32 mouse cellular contexts compared by ENCODE assay signal in the genomic region with DNA sequence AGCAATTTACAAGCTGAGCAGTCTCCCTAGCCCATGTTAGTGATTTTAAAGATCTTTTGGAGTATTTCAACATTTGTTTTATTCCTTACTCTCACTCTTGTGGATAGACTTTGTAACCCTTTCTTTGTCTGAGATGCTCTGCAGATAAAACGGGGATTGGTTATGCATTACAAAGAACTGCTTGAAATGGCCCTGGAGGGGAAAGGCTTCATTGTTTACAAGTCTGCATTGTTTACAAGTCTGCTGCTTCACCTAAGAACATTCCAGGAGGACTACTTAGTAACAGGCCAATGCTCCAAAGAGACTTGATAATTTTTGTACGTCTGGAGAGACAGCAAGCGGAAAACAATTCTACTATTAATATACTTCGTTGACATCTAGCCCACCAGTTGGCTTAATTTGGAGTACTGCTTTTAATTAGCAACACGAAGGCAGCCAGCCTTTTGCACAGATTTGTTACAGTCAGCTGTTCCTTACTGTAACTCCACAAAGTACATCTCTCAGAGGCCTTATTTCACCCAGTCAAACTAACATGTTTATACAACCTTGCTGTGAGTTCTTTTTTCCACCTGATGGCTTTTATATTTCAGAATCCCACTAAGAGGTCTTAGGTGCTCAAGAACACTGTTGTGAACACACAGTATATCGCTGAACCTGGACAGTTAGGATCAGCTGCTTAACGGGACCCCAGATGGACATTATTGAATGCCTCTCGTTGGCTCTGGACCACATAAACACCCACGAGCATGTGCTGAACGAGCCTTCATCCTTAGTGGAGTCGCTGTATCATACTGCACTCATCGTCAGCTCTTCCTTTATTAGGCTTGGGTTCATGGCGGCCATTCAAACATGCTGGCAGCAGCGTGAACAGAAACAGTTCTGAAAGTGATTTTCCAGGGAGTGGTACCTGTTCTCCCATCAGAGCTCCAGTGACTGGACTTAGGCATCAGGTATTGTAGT. TPM values are rescaled to one million over a fixed set of nuclear protein-coding genes. Genes with fewer than 3 reads are reported as not detected.
DNase-seq lines count a peak whose midpoint lies in the region; ATAC-seq lines count a peak whose summit lies in the region.
"Had no signal": no experiment of that assay in that cellular context is flagged by ENCODE, and none has a peak within 500 bp of the region (broad histone marks: within the 10 kb centered on the region; RNA-seq: fewer than 3 reads in every experiment).

No protein-coding gene starts in this region.

- no peak overlapping the region for H3K4me3 ChIP-seq in hindbrain, embryonic 14.5 days (replicated peaks; ENCODE audit: low read length)
- H3K4me3 ChIP-seq: embryonic facial prominence, embryonic 12.5 days; gastrocnemius, adult 2 months; hindbrain, embryonic 10.5 days; kidney, embryonic 15.5 days; limb, embryonic 10.5 days; stomach, embryonic 15.5 days had no signal

- no peak overlapping the region for H3K9ac ChIP-seq in hindbrain, embryonic 14.5 days
- H3K9ac ChIP-seq: embryonic facial prominence, embryonic 12.5 days; kidney, embryonic 15.5 days; stomach, embryonic 15.5 days had no signal

- no peaks in the 10 kb centered on the region for H3K4me1 ChIP-seq in hindbrain, embryonic 14.5 days (replicated peaks; ENCODE audit: control insufficient read depth, insufficient read depth, low read length)
- H3K4me1 ChIP-seq: embryonic facial prominence, embryonic 12.5 days; kidney, embryonic 15.5 days; limb, embryonic 10.5 days; stomach, embryonic 15.5 days had no signal

- H3K36me3 ChIP-seq in hindbrain, embryonic 14.5 days (replicated peaks; ENCODE audit: control insufficient read depth, insufficient read depth) = no peaks in the 10 kb centered on the region
- H3K36me3 ChIP-seq: embryonic facial prominence, embryonic 12.5 days; hindbrain, embryonic 10.5 days; kidney, embryonic 15.5 days; limb, embryonic 10.5 days; stomach, embryonic 15.5 days had no signal

- WGBS in hindbrain, embryonic 14.5 days = 68% methylated on average over 14 of the region's 14 CpGs

- H3K27me3 ChIP-seq in hindbrain, embryonic 14.5 days (ENCODE audit: control insufficient read depth, insufficient read depth, low read length) = no peaks in the 10 kb centered on the region
- H3K27me3 ChIP-seq: embryonic facial prominence, embryonic 12.5 days; kidney, embryonic 15.5 days; stomach, embryonic 15.5 days had no signal

- no peak overlapping the region; the same call in 1 of the 2 replicates for H3K27ac ChIP-seq in hindbrain, embryonic 14.5 days
- H3K27ac ChIP-seq: embryonic facial prominence, embryonic 12.5 days; gastrocnemius, adult 2 months; hindbrain, embryonic 10.5 days; kidney, embryonic 15.5 days; limb, embryonic 10.5 days; stomach, embryonic 15.5 days had no signal

- no peaks in the 10 kb centered on the region for H3K9me3 ChIP-seq in hindbrain, embryonic 14.5 days (ENCODE audit: control insufficient read depth, low read length)
- H3K9me3 ChIP-seq: embryonic facial prominence, embryonic 12.5 days; hindbrain, embryonic 10.5 days; kidney, embryonic 15.5 days; limb, embryonic 10.5 days; stomach, embryonic 15.5 days had no signal

- peak; percentile 12 to 32 for DNase-seq in frontal cortex, adult 2 months (ENCODE audit: extremely low spot score in 1 of 2, low spot score in 1 of 2)
- DNase-seq in frontal cortex, postnatal 10 days (ENCODE audit: low spot score in 2 of 2) = no peak
- DNase-seq in ES-CJ7 (ENCODE audit: low read depth, low spot score) = peak; percentile 49
- peak; percentile 79 for DNase-seq in ZHBTc4 (ENCODE audit: low read depth, low spot score)
- DNase-seq in layer of hippocampus, adult 9-10 months (ENCODE audit: low spot score) = peak; percentile 33
- DNase-seq in thymus, postnatal 14 days = no peak
- no peak for DNase-seq in hindbrain, embryonic 14.5 days (ENCODE audit: low spot score)
- DNase-seq in adrenal gland, postnatal 4 days (ENCODE audit: low spot score in 2 of 2) = no peak
- DNase-seq: adrenal gland, postnatal 25 days; cerebellum, adult 11-12 months; cerebellum, postnatal 25 days; gastrocnemius, adult 2 months; kidney, adult 11 months; kidney, postnatal 36 days; lung, postnatal 4 days; midbrain, embryonic 14.5 days; thymus, adult 18-20 months; thymus, postnatal 4 days had no signal

- ATAC-seq in hindbrain, embryonic 14.5 days (ENCODE audit: low FRiP score) = no peak

- H3K4me2 ChIP-seq in hindbrain, embryonic 14.5 days (replicated peaks) = no peak overlapping the region
- H3K4me2 ChIP-seq: embryonic facial prominence, embryonic 12.5 days; kidney, embryonic 15.5 days; stomach, embryonic 15.5 days had no signal

RNA-seq across cellular contexts. Expression of gene Tpo, which starts 22.5 kb away (rescaled TPM):
- polyA plus RNA-seq in frontal cortex, adult 2 months (2012; rRNA removed) = 1.3 and 1.8 TPM in 2 replicates
- polyA plus RNA-seq in hindbrain, embryonic 14.5 days (2014; fragmentation: Nextera tagmentation; extraction: Ambion mirVana) = 0.20 and 0.23 TPM in 2 replicates
- not detected for total RNA-seq in adrenal gland, postnatal 4 days (2021)
- total RNA-seq: adrenal gland, postnatal 25 days; gastrocnemius, adult 2 months; gastrocnemius, postnatal 4 days; liver, adult 2 months; megakaryocyte-erythroid progenitor cell, adult 5-6 weeks; MEL had no signal
- polyA plus RNA-seq: forebrain, embryonic 11.5 days; heart, postnatal 0 days; hindbrain, embryonic 10.5 days; kidney, embryonic 15.5 days; limb, embryonic 10.5 days; liver, adult 2 months; liver, embryonic 16.5 days; lung, embryonic 16.5 days; neural tube, embryonic 11.5 days; stomach, embryonic 15.5 days had no signal

Comparison
In these comparisons a context has a peak if more than half of its experiments do, and no peak if none do; other contexts are left out.
1. DNase-seq: peak in frontal cortex, adult 2 months (2 of 2), ES-CJ7 (single experiment), ZHBTc4 (single experiment) and layer of hippocampus, adult 9-10 months (single experiment); none in frontal cortex, postnatal 10 days (0 of 2), thymus, postnatal 14 days (single experiment), hindbrain, embryonic 14.5 days (single experiment) and adrenal gland, postnatal 4 days (0 of 2).